Mouse (Mus musculus): ENCODE results near the gene Grin2b.

GRCm38 (mm10) chr6:135943121-135943617 lies 230.1 kb downstream of the Grin2b start:
- no peak for TF ChIP-seq CTCF (IDR thresholded peaks at IDR 0.05; ENCODE audit: borderline replicate concordance, insufficient read depth, low read length)
- TF ChIP-seq POLR2A (IDR thresholded peaks at IDR 0.05; ENCODE audit: low read depth, low read length), result no peak
